Mouse (Mus musculus) small intestine, adult 2 months (tissue): ENCODE data around the gene Racgap1.

Experiments
- CTCF ChIP-seq: fragments of 200-500 bp; IDR thresholded peaks from 2 replicates; pipeline ENCODE4 v1.5.1; 2012; ENCODE audit warnings: low read depth, mild to moderate bottlenecking, control low read depth, inconsistent platforms, low read length, moderate library complexity, mixed read lengths; ENCODE audit not compliant: insufficient replicate concordance, insufficient read length; ENCODE audit errors: extremely low read depth
- POLR2A ChIP-seq: fragments of 200-500 bp; IDR thresholded peaks from 2 replicates; pipeline ENCODE4 v1.6.1; 2012; ENCODE audit warnings: low read depth, mild to moderate bottlenecking, control low read depth, inconsistent platforms, low read length, moderate library complexity

- TF ChIP-seq CTCF (peak; percentile 79), POLR2A (no peak)
Measured at GRCm38 (mm10) chr15:99596056-99596687, 55.3 kb downstream of the Racgap1 start.
